Mouse (Mus musculus) liver, embryonic 14.5 days (tissue): ENCODE data around the gene Olfr1242. TPM values are rescaled to one million over a fixed set of nuclear protein-coding genes. Genes with fewer than 3 reads are reported as not detected.

Experiments
- ATAC-seq: fragments of 200-750 bp; cut with Nextera tagmentation; 2 replicates; pipeline ENCODE4 v1.8.0; 2017; ENCODE audit warnings: moderate number of reproducible peaks, mild to moderate bottlenecking, moderate library complexity; ENCODE audit not compliant: insufficient read depth
- DNase-seq, 3 experiments: peaks; one replicate each; pipeline ENCODE4 v3.0.0-alpha.2; 2012 to 2013; ENCODE audit warnings: low read depth in 3 of 3, low spot score in 3 of 3
- H3K27ac ChIP-seq: fragments of 300-500 bp; sonication (generic); 2 replicates; pipeline ENCODE4 v1.5.1; 2014; ENCODE audit warnings: moderate library complexity, mild to moderate bottlenecking, control low read depth, inconsistent platforms
- H3K27me3 ChIP-seq: fragments of 300-500 bp; sonication (generic); 2 replicates; pipeline ENCODE4 v1.6.1; 2014; ENCODE audit warnings: mild to moderate bottlenecking, low read length, moderate library complexity; ENCODE audit not compliant: control insufficient read depth, insufficient read depth
- H3K36me3 ChIP-seq: fragments of 300-500 bp; sonication (generic); replicated peaks from 2 replicates; pipeline ENCODE4 v1.6.1; 2014; ENCODE audit warnings: low read depth; ENCODE audit not compliant: control insufficient read depth, insufficient read depth
- H3K4me1 ChIP-seq, 2 experiments: fragments of 200-500 bp in 1 of 2; fragments of 300-500 bp in 1 of 2; sonication (generic) in 1 of 2; replicated peaks; 2 replicates each; pipeline ENCODE4 v1.6.1; 2012 to 2014; ENCODE audit warnings: antibody characterized with exemption in 1 of 2, inconsistent platforms in 1 of 2, low read length in 1 of 2; ENCODE audit not compliant: control insufficient read depth in 2 of 2, insufficient read depth in 2 of 2
- H3K4me2 ChIP-seq: fragments of 300-500 bp; sonication (generic); 2 replicates; pipeline ENCODE4 v1.6.1; 2014; ENCODE audit warnings: low read depth, mild to moderate bottlenecking, control low read depth, moderate library complexity
- H3K4me3 ChIP-seq, 2 experiments: fragments of 200-500 bp in 1 of 2; fragments of 300-500 bp in 1 of 2; sonication (generic) in 1 of 2; 2 replicates each; pipeline ENCODE4 v1.5.1; 2012 to 2014; ENCODE audit warnings: low read depth in 2 of 2, low read length in 2 of 2, mild to moderate bottlenecking in 2 of 2, control low read depth in 1 of 2, inconsistent platforms in 1 of 2, moderate library complexity in 1 of 2; ENCODE audit not compliant: insufficient read depth in 1 of 2
- H3K9ac ChIP-seq: fragments of 300-500 bp; sonication (generic); replicated peaks from 2 replicates; pipeline ENCODE4 v1.6.1; 2014; ENCODE audit warnings: mild to moderate bottlenecking, control low read depth, moderate library complexity
- H3K9me3 ChIP-seq: fragments of 300-500 bp; sonication (generic); 2 replicates; pipeline ENCODE4 v1.6.1; 2016; ENCODE audit warnings: low read length, mixed read lengths; ENCODE audit not compliant: control insufficient read depth
- EP300 ChIP-seq: IDR thresholded peaks from 2 replicates; pipeline ENCODE4 v1.6.1; 2016; ENCODE audit warnings: antibody characterized with exemption, low read depth
- WGBS: fragments of 180-500 bp; shearing (Covaris S2); extraction: QIAGEN DNeasy Blood & Tissue Kit; methylation state at CpG from one replicate; pipeline ENCODE4 v1.1.7; 2014; ENCODE audit not compliant: insufficient replicate concordance; 5-methylcytosine and 5-hydroxymethylcytosine counted together
- polyA plus RNA-seq, 2 experiments: library from polyadenylated mRNA; depleted of rRNA in 1 of 2; stranded (reverse) in 1 of 2; unstranded in 1 of 2; fragments of >200 nt; fragmentation: Nextera tagmentation in 1 of 2; extraction: Ambion mirVana in 1 of 2; gene quantifications; 2 replicates each; pipeline versions ENCODE4 v1.2.1 to v1.2.3; 2012 to 2014

Gene Olfr1242
- polyA plus RNA-seq, 2 experiments: not detected

GRCm38 (mm10) chr2:89442900-89443299, 55.2 kb downstream of the Olfr1242 start, which contains the start of gene Olfr1240:
TSS of gene Olfr1240 (minus strand) at chr2:89443000.
- Histone ChIP-seq H3K9me3 (no peaks in the 10 kb centered on the region), H3K4me2 (no peak within 1 kb of the TSS), H3K36me3 (no peaks in the 10 kb centered on the region), H3K4me1 (no peaks in the 10 kb centered on the region), H3K27ac (no peak within 1 kb of the TSS), H3K4me3 (no peak within 1 kb of the TSS), H3K9ac (no peak within 1 kb of the TSS), H3K27me3 (no peaks in the 10 kb centered on the region)
- WGBS: 49% methylated on average over 3 of the region's 3 CpGs
- DNase-seq: no peak
- no peak for ATAC-seq
- no peak for TF ChIP-seq EP300

Other genes with a start within 250 kb of the Olfr1242 start
- not detected in 2 replicates for gene Olfr1228, start 244.3 kb downstream of the Olfr1242 start, polyA plus RNA-seq (2012; rRNA removed)
- gene Olfr1228, start 244.3 kb downstream of the Olfr1242 start, polyA plus RNA-seq (2014; fragmentation: Nextera tagmentation; extraction: Ambion mirVana): not detected in 2 replicates
- not detected in 2 replicates for gene Olfr1229, start 210.3 kb downstream of the Olfr1242 start, polyA plus RNA-seq (2012; rRNA removed)
- gene Olfr1229, start 210.3 kb downstream of the Olfr1242 start, polyA plus RNA-seq (2014; fragmentation: Nextera tagmentation; extraction: Ambion mirVana): not detected in 2 replicates
- not detected in 2 replicates for gene Olfr1230, start 201.1 kb downstream of the Olfr1242 start, polyA plus RNA-seq (2012; rRNA removed)
- not detected in 2 replicates for gene Olfr1230, start 201.1 kb downstream of the Olfr1242 start, polyA plus RNA-seq (2014; fragmentation: Nextera tagmentation; extraction: Ambion mirVana)
- not detected in 2 replicates for gene Olfr1231, start 191.3 kb downstream of the Olfr1242 start, polyA plus RNA-seq (2012; rRNA removed)
- gene Olfr1231, start 191.3 kb downstream of the Olfr1242 start, polyA plus RNA-seq (2014; fragmentation: Nextera tagmentation; extraction: Ambion mirVana): not detected in 2 replicates
- not detected in 2 replicates for gene Olfr1232, start 168.7 kb downstream of the Olfr1242 start, polyA plus RNA-seq (2012; rRNA removed)
- gene Olfr1232, start 168.7 kb downstream of the Olfr1242 start, polyA plus RNA-seq (2014; fragmentation: Nextera tagmentation; extraction: Ambion mirVana): not detected in 2 replicates
- not detected in 2 replicates for gene Olfr1233, start 155.9 kb downstream of the Olfr1242 start, polyA plus RNA-seq (2012; rRNA removed)
- gene Olfr1233, start 155.9 kb downstream of the Olfr1242 start, polyA plus RNA-seq (2014; fragmentation: Nextera tagmentation; extraction: Ambion mirVana): not detected in 2 replicates
- gene Olfr1234, start 133.5 kb downstream of the Olfr1242 start, polyA plus RNA-seq (2012; rRNA removed): not detected in 2 replicates
- not detected in 2 replicates for gene Olfr1234, start 133.5 kb downstream of the Olfr1242 start, polyA plus RNA-seq (2014; fragmentation: Nextera tagmentation; extraction: Ambion mirVana)
- gene Olfr1238, start 88.7 kb downstream of the Olfr1242 start, polyA plus RNA-seq (2012; rRNA removed): not detected in 2 replicates
- not detected in 2 replicates for gene Olfr1238, start 88.7 kb downstream of the Olfr1242 start, polyA plus RNA-seq (2014; fragmentation: Nextera tagmentation; extraction: Ambion mirVana)
- gene Olfr1239, start 77.9 kb downstream of the Olfr1242 start, polyA plus RNA-seq (2012; rRNA removed): not detected in 2 replicates
- gene Olfr1239, start 77.9 kb downstream of the Olfr1242 start, polyA plus RNA-seq (2014; fragmentation: Nextera tagmentation; extraction: Ambion mirVana): not detected in 2 replicates
- not detected in 2 replicates for gene Olfr1240, start 55.3 kb downstream of the Olfr1242 start, polyA plus RNA-seq (2012; rRNA removed)
- gene Olfr1240, start 55.3 kb downstream of the Olfr1242 start, polyA plus RNA-seq (2014; fragmentation: Nextera tagmentation; extraction: Ambion mirVana): not detected in 2 replicates
- gene Olfr1241, start 11.2 kb downstream of the Olfr1242 start, polyA plus RNA-seq (2012; rRNA removed): not detected in 2 replicates
- gene Olfr1241, start 11.2 kb downstream of the Olfr1242 start, polyA plus RNA-seq (2014; fragmentation: Nextera tagmentation; extraction: Ambion mirVana): not detected in 2 replicates
- gene Olfr1243, start 33.2 kb upstream of the Olfr1242 start, polyA plus RNA-seq (2012; rRNA removed): not detected in 2 replicates
- gene Olfr1243, start 33.2 kb upstream of the Olfr1242 start, polyA plus RNA-seq (2014; fragmentation: Nextera tagmentation; extraction: Ambion mirVana): not detected in 2 replicates
- gene Olfr1245, start 80.1 kb upstream of the Olfr1242 start, polyA plus RNA-seq (2012; rRNA removed): not detected in 2 replicates
- gene Olfr1245, start 80.1 kb upstream of the Olfr1242 start, polyA plus RNA-seq (2014; fragmentation: Nextera tagmentation; extraction: Ambion mirVana): not detected in 2 replicates
- not detected in 2 replicates for gene Olfr1246, start 94.8 kb upstream of the Olfr1242 start, polyA plus RNA-seq (2012; rRNA removed)
- not detected in 2 replicates for gene Olfr1246, start 94.8 kb upstream of the Olfr1242 start, polyA plus RNA-seq (2014; fragmentation: Nextera tagmentation; extraction: Ambion mirVana)
- not detected in 2 replicates for gene Olfr1247, start 115.8 kb upstream of the Olfr1242 start, polyA plus RNA-seq (2012; rRNA removed)
- gene Olfr1247, start 115.8 kb upstream of the Olfr1242 start, polyA plus RNA-seq (2014; fragmentation: Nextera tagmentation; extraction: Ambion mirVana): not detected in 2 replicates
- not detected in 2 replicates for gene Olfr1248, start 119.9 kb upstream of the Olfr1242 start, polyA plus RNA-seq (2012; rRNA removed)
- not detected in 2 replicates for gene Olfr1248, start 119.9 kb upstream of the Olfr1242 start, polyA plus RNA-seq (2014; fragmentation: Nextera tagmentation; extraction: Ambion mirVana)
- gene Olfr1249, start 136.6 kb upstream of the Olfr1242 start, polyA plus RNA-seq (2012; rRNA removed): not detected in 2 replicates
- not detected in 2 replicates for gene Olfr1249, start 136.6 kb upstream of the Olfr1242 start, polyA plus RNA-seq (2014; fragmentation: Nextera tagmentation; extraction: Ambion mirVana)
- not detected in 2 replicates for gene Olfr1250, start 163.1 kb upstream of the Olfr1242 start, polyA plus RNA-seq (2012; rRNA removed)
- not detected in 2 replicates for gene Olfr1250, start 163.1 kb upstream of the Olfr1242 start, polyA plus RNA-seq (2014; fragmentation: Nextera tagmentation; extraction: Ambion mirVana)
- not detected in 2 replicates for gene Olfr1251, start 173.6 kb upstream of the Olfr1242 start, polyA plus RNA-seq (2012; rRNA removed)
- gene Olfr1251, start 173.6 kb upstream of the Olfr1242 start, polyA plus RNA-seq (2014; fragmentation: Nextera tagmentation; extraction: Ambion mirVana): not detected in 2 replicates
- not detected in 2 replicates for gene Olfr1252, start 226.7 kb upstream of the Olfr1242 start, polyA plus RNA-seq (2012; rRNA removed)
- gene Olfr1252, start 226.7 kb upstream of the Olfr1242 start, polyA plus RNA-seq (2014; fragmentation: Nextera tagmentation; extraction: Ambion mirVana): not detected in 2 replicates